Mouse (Mus musculus) urinary bladder, postnatal 14 days (tissue): ENCODE measurements at regions not wholly inside any gene's neighbourhood (a gene's known extent, or its start where the extent isn't known, plus 50 kb on each side); places are given as distances from the start of the nearest gene placed in this dataset.

Experiments
- DNase-seq: peaks from one replicate; pipeline ENCODE4 v3.0.0; 2021; ENCODE audit warnings: low spot score

GRCm38 (mm10) chr14:105056171-105056570 lies 121.0 kb downstream of the Rbm26 start:
- no peak for DNase-seq

GRCm38 (mm10) chr14:105038798-105039197 lies 138.3 kb downstream of the Rbm26 start:
- no peak for DNase-seq

GRCm38 (mm10) chr14:105034712-105035377 lies 142.3 kb downstream of the Rbm26 start:
- DNase-seq, result no peak

- no peak for DNase-seq
These were observed 157.2 kb downstream of the Rbm26 start for GRCm38 (mm10) chr14:105019971-105020370.

GRCm38 (mm10) chr14:105016089-105016846 lies 160.9 kb downstream of the Rbm26 start:
- DNase-seq, result no peak

- DNase-seq, result no peak
These were observed 161.8 kb downstream of the Rbm26 start for GRCm38 (mm10) chr14:105015278-105015677.

- DNase-seq, result no peak
These were observed 166.4 kb downstream of the Rbm26 start for GRCm38 (mm10) chr14:105010742-105011141.

- no peak for DNase-seq
These were observed 168.8 kb downstream of the Rbm26 start for GRCm38 (mm10) chr14:105008331-105008730.

GRCm38 (mm10) chr14:104994066-104994465 lies 183.1 kb downstream of the Rbm26 start:
- DNase-seq, result no peak

- DNase-seq, result no peak
These were observed 211.1 kb downstream of the Rbm26 start for GRCm38 (mm10) chr14:104966046-104966445.

GRCm38 (mm10) chr14:104943450-104943849 lies 233.7 kb downstream of the Rbm26 start:
- DNase-seq, result no peak

GRCm38 (mm10) chr14:104939961-104940360 lies 237.2 kb downstream of the Rbm26 start:
- DNase-seq, result no peak

GRCm38 (mm10) chr14:104937083-104937864 lies 239.9 kb downstream of the Rbm26 start:
- DNase-seq, result no peak

- DNase-seq, result no peak
These were observed 241.2 kb downstream of the Rbm26 start for GRCm38 (mm10) chr14:104935956-104936355.

GRCm38 (mm10) chr14:104905706-104906105 lies 271.4 kb downstream of the Rbm26 start:
- DNase-seq, result no peak

- no peak for DNase-seq
These were observed 274.8 kb downstream of the Rbm26 start for GRCm38 (mm10) chr14:104902120-104903027.

- no peak for DNase-seq
These were observed 276.1 kb downstream of the Rbm26 start for GRCm38 (mm10) chr14:104901072-104901471.

- DNase-seq, result no peak
These were observed 305.9 kb downstream of the Rbm26 start for GRCm38 (mm10) chr14:104871203-104871602.

GRCm38 (mm10) chr14:104867540-104867939 lies 309.6 kb downstream of the Rbm26 start:
- DNase-seq, result no peak

- DNase-seq, result no peak
These were observed 313.2 kb downstream of the Rbm26 start for GRCm38 (mm10) chr14:104863881-104864280.

- no peak for DNase-seq
These were observed 321.2 kb downstream of the Rbm26 start for GRCm38 (mm10) chr14:104855913-104856312.

- DNase-seq, result no peak
These were observed 326.8 kb upstream of the Rnf219 start for GRCm38 (mm10) chr14:104849274-104849673.
